Mouse (Mus musculus): ENCODE results near the gene Acta2. TPM values are rescaled to one million over a fixed set of nuclear protein-coding genes. Genes with fewer than 3 reads are reported as not detected.

The Acta2 gene
- polyA plus RNA-seq (2016; fragmentation: Nextera tagmentation; extraction: Ambion mirVana) = 19.0 and 33.6 TPM in 2 replicates

GRCm38 (mm10) chr19:34254880-34255681, at the start of gene Acta2:
Gene Acta2, minus strand, starts transcription at chr19:34255590.
- Histone ChIP-seq H3K4me3 (no peak within 1 kb of the TSS), H3K27ac (replicated peaks) (no peak within 1 kb of the TSS), H3K27me3 (ENCODE audit: low read depth, poor library complexity, severe bottlenecking) (no peaks in the 10 kb centered on the region), H3K36me3 (no peaks in the 10 kb centered on the region), H3K9me3 (replicated peaks) (no peaks in the 10 kb centered on the region), H3K4me1 (no peaks in the 10 kb centered on the region)
- 65% methylated on average over 16 of the region's 16 CpGs for WGBS
- DNase-seq (ENCODE audit: low spot score) = no peak

GRCm38 (mm10) chr19:34304917-34305316, 49.5 kb upstream of the Acta2 start:
- Histone ChIP-seq H3K9me3 (replicated peaks) (no peaks in the 10 kb centered on the region), H3K4me3 (no peak overlapping the region), H3K4me1 (peaks cover 4% of the 10 kb centered on the region; the same call in 1 of the 2 replicates), H3K27me3 (ENCODE audit: low read depth, poor library complexity, severe bottlenecking) (no peaks in the 10 kb centered on the region), H3K36me3 (no peaks in the 10 kb centered on the region), H3K27ac (replicated peaks) (no peak overlapping the region)
- no peak for DNase-seq (ENCODE audit: low spot score)

GRCm38 (mm10) chr19:34300430-34300829, 45.0 kb upstream of the Acta2 start:
- no peak overlapping the region for H3K4me3 ChIP-seq
- no peaks in the 10 kb centered on the region for H3K9me3 ChIP-seq (replicated peaks)
- no peaks in the 10 kb centered on the region for H3K36me3 ChIP-seq
- WGBS = 79% methylated on average over 2 of the region's 2 CpGs
- H3K27me3 ChIP-seq (ENCODE audit: low read depth, poor library complexity, severe bottlenecking) = no peaks in the 10 kb centered on the region
- no peak for DNase-seq (ENCODE audit: low spot score)
- H3K27ac ChIP-seq (replicated peaks) = no peak overlapping the region
- no peaks in the 10 kb centered on the region for H3K4me1 ChIP-seq

GRCm38 (mm10) chr19:34299229-34299628, 43.8 kb upstream of the Acta2 start:
- no peak overlapping the region for H3K4me3 ChIP-seq
- no peaks in the 10 kb centered on the region for H3K9me3 ChIP-seq (replicated peaks)
- H3K4me1 ChIP-seq = no peaks in the 10 kb centered on the region
- no peaks in the 10 kb centered on the region for H3K36me3 ChIP-seq
- WGBS = 81% methylated on average over 4 of the region's 4 CpGs
- H3K27me3 ChIP-seq (ENCODE audit: low read depth, poor library complexity, severe bottlenecking) = no peaks in the 10 kb centered on the region
- no peak for DNase-seq (ENCODE audit: low spot score)
- no peak overlapping the region for H3K27ac ChIP-seq (replicated peaks)

GRCm38 (mm10) chr19:34298531-34298930, 43.1 kb upstream of the Acta2 start:
- H3K27me3 ChIP-seq (ENCODE audit: low read depth, poor library complexity, severe bottlenecking) = no peaks in the 10 kb centered on the region; the same call in 1 of the 2 replicates
- DNase-seq (ENCODE audit: low spot score) = no peak
- 82% methylated on average over 1 of the region's 1 CpGs for WGBS

GRCm38 (mm10) chr19:34295442-34295841, 40.1 kb upstream of the Acta2 start:
- no peaks in the 10 kb centered on the region for H3K36me3 ChIP-seq
- peaks cover 9% of the 10 kb centered on the region for H3K4me1 ChIP-seq
- H3K27ac ChIP-seq (replicated peaks) = no peak overlapping the region
- no peaks in the 10 kb centered on the region for H3K9me3 ChIP-seq (replicated peaks)
- no peak overlapping the region for H3K4me3 ChIP-seq
- H3K27me3 ChIP-seq (ENCODE audit: low read depth, poor library complexity, severe bottlenecking) = peaks cover 21% of the 10 kb centered on the region
- 77% methylated on average over 6 of the region's 6 CpGs for WGBS
- DNase-seq (ENCODE audit: low spot score) = no peak

More at GRCm38 (mm10) chr19:34298531-34298930, 43.1 kb upstream of the Acta2 start:
- H3K27ac ChIP-seq (replicated peaks) = no peak overlapping the region
- H3K4me1 ChIP-seq = no peaks in the 10 kb centered on the region
- no peaks in the 10 kb centered on the region for H3K9me3 ChIP-seq (replicated peaks)
- H3K36me3 ChIP-seq = no peaks in the 10 kb centered on the region
- H3K4me3 ChIP-seq = no peak overlapping the region

- Histone ChIP-seq H3K9me3 (replicated peaks) (no peaks in the 10 kb centered on the region), H3K4me3 (no peak overlapping the region), H3K27ac (replicated peaks) (no peak overlapping the region), H3K36me3 (no peaks in the 10 kb centered on the region), H3K27me3 (ENCODE audit: low read depth, poor library complexity, severe bottlenecking) (peaks cover 21% of the 10 kb centered on the region), H3K4me1 (peaks cover 15% of the 10 kb centered on the region)
- WGBS = 87% methylated on average over 3 of the region's 3 CpGs
- DNase-seq (ENCODE audit: low spot score) = no peak
Measured at GRCm38 (mm10) chr19:34293376-34293947, 38.1 kb upstream of the Acta2 start.

GRCm38 (mm10) chr19:34292701-34293100, 37.3 kb upstream of the Acta2 start:
- Histone ChIP-seq H3K36me3 (no peaks in the 10 kb centered on the region), H3K4me3 (no peak overlapping the region), H3K4me1 (peaks cover 15% of the 10 kb centered on the region), H3K9me3 (replicated peaks) (no peaks in the 10 kb centered on the region), H3K27ac (replicated peaks) (no peak overlapping the region), H3K27me3 (ENCODE audit: low read depth, poor library complexity, severe bottlenecking) (peaks cover 21% of the 10 kb centered on the region)
- 72% methylated on average over 2 of the region's 2 CpGs for WGBS
- no peak for DNase-seq (ENCODE audit: low spot score)

- H3K9me3 ChIP-seq (replicated peaks) = no peaks in the 10 kb centered on the region
- peaks cover 15% of the 10 kb centered on the region for H3K4me1 ChIP-seq
- peaks cover 21% of the 10 kb centered on the region for H3K27me3 ChIP-seq (ENCODE audit: low read depth, poor library complexity, severe bottlenecking)
- 82% methylated on average over 5 of the region's 5 CpGs for WGBS
- no peak for DNase-seq (ENCODE audit: low spot score)
- no peak overlapping the region for H3K27ac ChIP-seq (replicated peaks)
- H3K36me3 ChIP-seq = no peaks in the 10 kb centered on the region
- no peak overlapping the region for H3K4me3 ChIP-seq
Measured at GRCm38 (mm10) chr19:34291956-34292355, 36.6 kb upstream of the Acta2 start.

GRCm38 (mm10) chr19:34291379-34291778, 36.0 kb upstream of the Acta2 start:
- Histone ChIP-seq H3K9me3 (replicated peaks) (no peaks in the 10 kb centered on the region), H3K4me1 (peaks cover 15% of the 10 kb centered on the region), H3K4me3 (no peak overlapping the region), H3K27ac (replicated peaks) (no peak overlapping the region), H3K27me3 (ENCODE audit: low read depth, poor library complexity, severe bottlenecking) (peaks cover 21% of the 10 kb centered on the region), H3K36me3 (no peaks in the 10 kb centered on the region)
- 79% methylated on average over 8 of the region's 8 CpGs for WGBS
- DNase-seq (ENCODE audit: low spot score) = no peak

- H3K27me3 ChIP-seq (ENCODE audit: low read depth, poor library complexity, severe bottlenecking) = peaks cover 21% of the 10 kb centered on the region
- DNase-seq (ENCODE audit: low spot score) = no peak
- H3K36me3 ChIP-seq = no peaks in the 10 kb centered on the region
- 22% methylated on average over 15 of the region's 15 CpGs for WGBS
- peaks cover 15% of the 10 kb centered on the region for H3K4me1 ChIP-seq
- no peaks in the 10 kb centered on the region for H3K9me3 ChIP-seq (replicated peaks)
- H3K4me3 ChIP-seq = peak overlapping the region; percentile 59
- no peak overlapping the region for H3K27ac ChIP-seq (replicated peaks)
Measured at GRCm38 (mm10) chr19:34290872-34291341, 35.5 kb upstream of the Acta2 start.

- Histone ChIP-seq H3K4me3 (peak within 1 kb of the TSS; percentile 59), H3K27me3 (ENCODE audit: low read depth, poor library complexity, severe bottlenecking) (peaks cover 21% of the 10 kb centered on the region), H3K9me3 (replicated peaks) (no peaks in the 10 kb centered on the region), H3K4me1 (peaks cover 15% of the 10 kb centered on the region), H3K36me3 (no peaks in the 10 kb centered on the region), H3K27ac (replicated peaks) (no peak within 1 kb of the TSS; the same call in 1 of the 2 replicates)
- WGBS = 6% methylated on average over 19 of the region's 19 CpGs
- peak; percentile 49 for DNase-seq (ENCODE audit: low spot score)
Measured at GRCm38 (mm10) chr19:34289948-34290789, 34.8 kb upstream of the Acta2 start, which contains the start of gene Fas. Gene Fas, plus strand, starts transcription at chr19:34290666.

Data from midbrain, embryonic 10.5 days (tissue).